Mouse (Mus musculus) fibroblast of lung, adult 2 months (primary cell): Measurements from ENCODE around the gene Rtn4.
"Not testable (repeated sequence)": the region's sequence is repeated elsewhere in the genome, so short reads cannot be mapped to it uniquely, and the experiment has no call there.

Experiments
- DNase-seq: peaks from one replicate; pipeline ENCODE4 v3.0.0-alpha.2; 2011; ENCODE audit warnings: low read depth

The Rtn4 gene

DNA sequence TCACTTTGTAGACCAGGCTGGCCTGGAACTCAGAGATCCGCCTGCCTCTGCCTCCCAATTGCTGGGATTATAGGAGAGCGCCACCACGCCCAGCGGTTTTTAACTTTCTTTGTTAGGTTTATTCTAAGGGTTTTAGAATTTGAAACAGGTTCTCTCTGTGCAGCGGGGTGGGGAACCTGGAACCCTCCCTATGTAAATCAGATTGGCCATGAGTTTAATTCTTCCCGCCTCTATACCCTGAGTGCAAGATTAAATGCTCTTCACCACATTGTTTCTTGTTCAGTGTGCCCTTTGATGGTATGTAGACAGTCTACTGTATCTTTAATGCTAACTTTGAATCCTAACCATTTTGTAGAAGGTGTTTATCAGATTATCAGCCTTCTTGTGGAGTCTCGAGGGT lies 21.4 kb downstream of the Rtn4 start:
- DNase-seq, result no peak

DNA sequence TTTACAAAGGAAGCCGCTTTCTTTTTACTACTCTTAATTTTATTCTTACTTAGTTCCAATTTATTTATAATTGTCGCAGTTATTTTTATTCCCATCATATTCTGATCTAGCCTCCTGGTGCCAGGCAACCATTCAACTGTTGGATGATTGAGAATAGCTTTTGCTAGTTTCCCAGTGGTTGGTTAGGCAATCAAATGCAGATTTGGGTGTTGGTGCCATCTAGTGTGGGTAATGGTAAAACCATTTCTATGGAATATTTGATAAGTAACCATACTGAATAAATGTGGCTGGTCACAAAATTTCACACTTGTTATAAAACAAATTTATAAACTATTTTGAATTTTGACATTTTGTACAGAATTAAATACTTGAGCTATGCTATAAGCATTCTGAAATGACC lies 22.0 kb downstream of the Rtn4 start:
- no peak for DNase-seq

DNA sequence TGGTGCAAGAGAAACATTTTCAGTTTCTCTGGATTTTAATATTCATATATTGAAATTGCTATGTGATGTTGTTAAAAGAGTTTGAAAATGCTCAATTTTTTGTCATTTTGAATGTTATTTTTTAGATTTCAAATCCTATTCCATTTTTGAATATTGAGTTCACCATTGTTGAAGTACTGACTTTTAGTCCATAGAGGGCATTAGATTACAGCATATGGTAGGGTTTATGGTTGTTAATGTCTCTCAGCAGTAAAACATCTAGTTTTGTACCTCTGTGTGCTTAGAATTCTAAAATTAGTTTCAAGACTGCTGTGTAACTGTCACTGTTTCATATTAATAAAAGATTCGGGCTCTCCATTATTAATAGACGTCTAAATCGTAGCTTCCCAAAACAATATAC lies 22.8 kb downstream of the Rtn4 start:
- DNase-seq, result no peak

DNA sequence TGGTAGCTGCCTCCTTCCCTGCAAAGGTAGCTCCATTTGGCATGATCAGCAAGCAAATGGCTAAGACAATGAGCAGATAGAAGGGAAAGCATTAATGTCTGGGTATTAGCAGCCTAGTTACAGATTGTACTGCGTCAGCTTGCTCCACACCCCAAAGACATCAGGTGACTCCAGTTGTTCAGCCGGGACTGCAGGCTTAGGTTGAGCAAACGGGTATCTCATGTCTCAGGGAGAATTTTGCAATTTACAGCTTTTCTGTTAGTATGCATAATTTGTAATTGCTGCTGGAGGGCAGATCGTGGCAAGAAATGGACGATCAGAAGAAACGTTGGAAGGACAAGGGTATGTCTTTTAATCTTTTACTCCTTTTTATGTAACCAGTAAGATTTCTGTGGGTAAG lies 25.8 kb downstream of the Rtn4 start:
- DNase-seq, result no peak

DNA sequence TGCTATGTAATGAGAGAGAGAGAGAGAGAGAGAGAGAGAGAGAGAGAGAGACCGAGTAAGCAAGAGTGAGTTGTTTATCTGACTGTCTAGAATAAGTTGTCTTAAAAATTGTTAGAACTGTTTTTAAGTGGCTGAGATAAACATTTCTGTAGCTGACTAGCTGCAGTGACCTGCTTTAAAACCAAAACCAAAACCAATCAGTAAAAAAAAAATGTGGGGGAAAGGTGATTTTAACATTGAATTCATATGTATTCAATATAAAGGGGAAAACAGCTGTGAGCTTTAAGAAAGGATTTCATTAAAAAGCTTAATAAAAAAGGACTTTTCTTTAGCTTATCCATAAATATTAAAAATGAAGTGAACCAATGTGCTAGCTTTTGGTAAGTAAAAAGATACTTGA lies 26.9 kb downstream of the Rtn4 start:
- DNase-seq, result no peak

DNA sequence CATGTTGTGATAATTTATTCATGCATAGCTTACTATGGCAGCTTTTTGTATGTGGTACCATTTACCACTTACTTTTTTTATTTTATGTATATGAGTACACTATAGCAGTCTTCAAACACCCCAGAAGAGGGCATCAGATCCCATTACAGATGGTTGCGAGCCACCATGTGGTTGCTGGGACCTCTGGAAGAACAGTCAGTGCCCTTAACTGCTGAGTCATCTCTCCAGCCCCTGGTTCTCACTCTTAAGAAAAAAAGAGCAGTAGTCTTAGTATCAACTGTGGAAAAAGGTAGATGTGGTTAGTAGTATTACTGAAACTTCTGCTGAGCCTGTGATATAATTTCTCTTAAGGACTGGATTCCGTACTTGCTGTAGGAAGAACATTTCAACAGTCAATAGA lies 31.5 kb downstream of the Rtn4 start:
- DNase-seq, result no peak

DNA sequence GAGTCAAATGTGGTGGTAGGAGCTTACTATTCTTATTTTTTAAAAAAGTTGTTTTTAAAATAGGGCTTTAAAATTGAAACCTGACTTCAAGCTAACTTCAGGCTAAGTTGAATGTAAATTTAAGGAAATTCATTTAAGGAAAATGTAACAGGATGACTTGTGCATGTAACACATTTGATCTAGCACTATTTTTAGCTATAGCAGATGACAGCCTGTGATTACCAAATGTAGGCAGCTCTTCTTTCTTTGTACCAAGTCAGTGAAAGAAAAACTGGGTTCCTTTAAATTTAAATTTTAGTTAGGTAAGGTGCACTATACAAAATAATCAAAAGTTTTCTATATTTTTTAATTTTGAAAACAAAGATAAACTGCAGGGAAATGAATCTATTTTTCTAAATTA lies 32.4 kb downstream of the Rtn4 start:
- no peak for DNase-seq

DNA sequence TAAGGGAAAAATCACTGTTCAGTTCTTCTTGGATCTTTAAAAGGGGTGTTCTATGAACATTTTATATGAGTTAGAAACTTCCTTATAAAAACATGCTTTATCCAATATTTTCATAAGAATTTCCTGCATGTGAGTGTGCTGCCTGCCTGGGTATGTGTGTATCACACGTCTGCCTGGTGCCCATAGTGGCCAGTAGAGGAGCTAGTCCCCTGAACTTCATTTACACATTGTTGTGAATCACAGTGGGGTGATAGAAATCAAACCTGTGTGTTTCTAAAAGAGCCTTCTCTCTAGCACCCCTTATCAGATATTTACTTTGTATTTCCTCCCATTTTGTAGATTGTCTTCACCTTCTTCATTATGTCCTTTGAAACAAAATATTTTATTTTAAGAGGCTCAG lies 32.9 kb downstream of the Rtn4 start:
- no peak for DNase-seq

DNA sequence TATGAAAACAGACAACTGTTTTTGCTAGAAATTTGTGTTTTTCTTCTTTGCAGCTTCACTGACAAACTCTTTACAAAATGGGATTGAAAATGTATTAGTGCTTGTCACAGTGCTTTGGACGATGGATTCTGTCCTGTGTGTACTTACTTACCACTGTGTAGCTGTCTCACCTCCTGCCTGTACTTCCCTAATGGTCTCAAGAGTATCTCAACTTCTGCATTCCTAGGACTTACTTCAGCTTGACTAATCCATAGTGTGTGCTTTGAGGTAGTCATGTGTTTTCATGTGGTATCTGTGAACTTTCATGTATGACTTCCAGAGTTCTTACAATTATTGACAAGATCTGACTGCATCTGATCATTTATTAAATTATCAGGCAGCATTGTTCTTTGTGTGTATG lies 35.2 kb downstream of the Rtn4 start:
- DNase-seq, result no peak

DNA sequence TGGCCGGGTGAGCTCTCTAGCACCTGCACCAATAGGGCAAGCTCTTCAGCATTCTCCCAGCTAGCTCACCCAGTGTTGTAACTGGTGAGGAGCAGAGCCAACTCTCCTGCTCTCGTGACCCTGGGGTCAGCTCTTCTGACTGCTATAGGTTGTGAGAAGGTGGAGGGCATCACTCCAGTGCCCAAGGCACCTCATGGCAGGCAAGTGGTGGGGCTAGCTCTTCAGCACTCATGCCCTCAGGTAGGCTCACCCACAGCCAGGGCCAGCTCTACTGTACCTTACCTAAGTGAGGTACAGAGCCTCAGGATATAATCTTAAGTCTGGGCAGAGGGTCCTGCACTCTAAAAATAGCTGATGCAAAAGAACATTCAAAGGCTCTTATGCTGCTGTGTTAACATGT lies 47.0 kb downstream of the Rtn4 start:
- no peak for DNase-seq

DNA sequence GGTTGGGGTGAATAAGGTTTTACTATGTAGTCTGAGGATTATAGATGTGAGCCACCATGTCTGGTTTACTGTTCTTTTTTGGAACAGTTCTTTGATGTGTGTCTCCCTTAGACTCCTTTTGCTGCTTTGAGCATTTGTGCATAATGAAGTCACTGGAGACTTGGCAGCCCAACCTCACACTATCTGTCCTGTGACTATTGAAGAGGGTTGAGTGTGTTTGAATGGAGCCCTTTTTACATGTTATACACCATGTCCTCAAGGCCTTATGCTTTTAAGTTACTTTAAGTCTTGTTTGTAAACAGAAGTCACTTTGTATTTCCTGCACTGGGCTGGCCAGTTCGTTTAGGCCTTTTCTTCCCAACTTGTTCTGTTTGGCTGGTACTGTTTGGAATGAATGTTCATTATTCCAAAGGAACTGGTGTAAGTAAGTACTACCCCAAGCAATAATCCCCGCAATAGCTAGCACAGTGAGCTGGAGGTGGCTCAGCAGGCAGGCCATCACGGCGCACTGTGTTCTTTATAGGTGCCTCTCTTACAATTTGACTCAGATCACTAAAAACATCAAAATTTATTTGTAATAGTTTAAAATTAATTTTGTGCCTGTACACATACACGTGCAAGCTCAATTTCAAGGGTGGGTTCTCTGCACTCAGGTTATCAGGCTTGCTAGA lies 52.1 kb downstream of the Rtn4 start:
- DNase-seq, result no peak

DNA sequence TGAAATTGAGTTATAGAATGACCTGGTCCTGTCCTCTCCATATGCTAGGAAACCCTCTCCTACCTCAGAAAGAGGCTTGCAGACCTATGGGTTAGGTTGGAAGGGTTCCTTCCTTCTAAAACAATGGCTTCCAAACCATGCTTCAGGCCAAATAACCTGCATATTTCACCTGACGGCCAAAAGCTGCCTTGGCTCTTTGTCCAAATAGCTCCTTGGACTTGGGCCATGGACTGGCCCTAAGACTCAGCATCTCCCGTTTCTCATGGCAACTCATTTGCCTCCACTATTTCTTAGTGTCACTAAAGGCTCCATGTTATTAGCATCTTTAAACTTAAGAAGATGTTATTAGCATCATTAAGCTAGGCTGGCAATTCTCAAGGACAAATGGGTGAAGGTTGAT lies 52.8 kb downstream of the Rtn4 start:
- no peak for DNase-seq

DNA sequence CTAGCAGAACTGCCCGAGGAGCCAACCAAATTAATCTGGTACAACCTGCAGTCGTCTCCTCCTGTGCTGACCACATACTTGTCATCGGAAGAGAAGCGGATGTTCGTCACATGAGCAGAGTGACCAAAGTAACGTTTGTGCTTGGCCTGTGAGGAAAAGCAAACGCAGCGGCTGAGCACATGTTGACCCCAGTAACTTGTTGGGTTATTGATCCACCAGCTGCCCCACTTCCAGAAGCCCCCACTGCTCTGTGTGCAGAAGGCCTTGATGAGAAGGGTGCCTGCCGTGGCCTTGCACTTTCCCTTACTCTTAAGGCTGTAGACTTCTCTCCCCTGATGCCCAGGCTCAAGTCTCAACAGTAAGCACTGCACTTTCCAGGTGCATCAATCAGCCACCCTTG lies 53.5 kb downstream of the Rtn4 start:
- no peak for DNase-seq

DNA sequence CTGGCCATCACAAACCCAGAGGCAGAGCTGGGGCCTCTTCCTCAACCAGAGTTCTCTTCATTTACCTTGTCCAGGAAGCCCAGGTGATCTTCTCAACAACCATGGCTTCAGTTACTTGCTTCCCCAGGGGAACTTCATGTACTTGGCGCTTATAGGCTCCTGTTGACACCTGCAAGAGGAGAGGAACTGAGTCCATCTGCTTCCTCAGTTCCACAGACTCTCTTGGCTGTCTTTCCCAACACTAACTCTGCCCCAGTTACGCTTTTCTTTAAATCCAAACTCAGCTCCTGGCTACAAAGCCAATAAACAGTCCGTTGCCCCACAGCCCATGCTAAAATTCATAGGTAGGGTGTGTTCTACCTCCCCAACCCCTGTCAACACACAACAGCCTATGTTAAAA lies 54.6 kb downstream of the Rtn4 start:
- DNase-seq, result no peak

DNA sequence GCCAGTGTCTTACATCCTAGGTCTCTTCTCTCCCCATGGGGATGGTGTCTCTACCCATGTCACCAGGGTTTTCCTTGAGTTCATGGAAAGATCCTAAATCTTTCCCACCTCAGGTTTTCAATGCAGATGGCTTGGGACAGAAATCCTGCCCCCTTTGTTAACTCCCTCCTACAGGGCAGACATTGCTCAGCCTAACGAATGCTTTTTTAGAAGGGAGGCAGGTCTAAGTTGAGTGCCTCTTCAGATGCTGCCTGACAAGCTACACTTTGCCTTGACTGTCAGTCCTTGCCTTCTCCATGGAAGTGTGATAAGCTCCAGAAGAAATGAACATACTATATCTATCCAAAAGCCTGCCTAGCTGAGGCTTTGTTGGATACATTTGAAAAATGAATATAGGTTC lies 55.1 kb downstream of the Rtn4 start:
- no peak for DNase-seq

DNA sequence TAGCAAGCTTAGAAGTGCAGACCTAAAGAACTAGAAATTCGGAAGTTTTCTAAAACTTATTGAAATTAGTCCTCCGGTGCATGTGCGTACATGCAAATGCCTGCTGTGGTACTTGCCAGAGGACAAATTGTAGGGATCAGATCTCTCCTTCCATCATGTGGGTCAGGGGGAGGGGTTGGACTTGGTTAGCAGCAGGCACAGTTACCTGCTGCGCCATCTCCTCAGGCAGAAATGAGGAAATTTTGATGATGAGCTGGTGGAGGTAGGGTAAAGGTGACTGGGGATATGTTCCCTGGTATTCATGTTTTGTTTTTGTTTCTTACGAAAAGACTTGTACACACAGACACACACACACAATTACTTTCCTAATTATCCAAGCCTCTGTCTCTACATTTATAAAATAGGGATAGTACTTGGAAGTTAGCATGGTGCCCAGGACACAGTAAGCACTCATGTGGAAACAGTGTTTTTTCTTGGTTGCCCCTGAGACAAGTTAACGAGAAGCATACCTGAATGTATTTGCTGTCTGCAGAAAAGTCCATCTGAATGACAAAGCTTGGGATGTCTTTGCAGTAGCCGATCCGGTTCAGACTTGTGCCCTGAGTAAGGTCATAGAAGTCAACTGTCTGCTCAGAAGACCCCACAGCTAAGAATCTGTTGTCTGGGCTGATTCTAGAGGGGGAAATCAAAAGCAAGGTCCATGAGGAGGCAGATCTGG lies 56.2 kb downstream of the Rtn4 start:
- DNase-seq, result no peak

DNA sequence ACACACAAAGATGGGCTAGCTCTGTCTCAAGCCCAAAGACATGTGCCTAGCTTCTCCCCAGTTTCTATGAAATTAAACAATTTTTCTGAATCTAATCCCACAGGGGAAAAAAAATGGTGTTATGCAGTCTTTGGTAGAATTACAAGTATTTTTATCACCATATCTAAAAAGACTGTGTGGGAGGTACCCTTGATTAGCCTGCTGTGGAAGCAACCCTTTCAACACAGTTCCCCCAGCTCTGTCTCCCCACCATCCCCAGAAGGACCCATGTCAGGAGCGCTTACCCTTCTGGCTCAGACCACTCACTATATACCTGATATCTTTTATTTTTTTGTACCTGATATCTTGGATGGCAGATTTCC lies 56.7 kb downstream of the Rtn4 start:
- DNase-seq, result no peak

DNA sequence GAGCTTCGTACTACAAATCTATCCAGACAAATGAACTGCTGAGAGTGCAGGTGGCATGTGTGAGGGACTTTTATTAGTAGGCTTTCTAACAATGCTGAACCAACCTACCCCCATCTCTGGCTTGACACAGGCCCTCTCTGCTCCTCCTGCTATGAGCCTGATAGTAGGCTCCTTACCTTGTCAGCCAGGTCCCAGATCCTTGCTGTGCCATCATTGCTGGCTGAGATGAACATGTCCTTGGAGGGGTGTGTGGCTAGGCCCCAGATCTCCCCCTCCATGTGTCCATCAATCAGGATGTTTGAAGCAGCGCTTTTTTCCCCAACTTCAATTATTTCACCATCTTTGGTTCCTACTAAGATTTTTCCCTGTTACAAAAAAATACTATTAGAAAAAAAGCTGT lies 58.3 kb downstream of the Rtn4 start:
- no peak for DNase-seq

DNA sequence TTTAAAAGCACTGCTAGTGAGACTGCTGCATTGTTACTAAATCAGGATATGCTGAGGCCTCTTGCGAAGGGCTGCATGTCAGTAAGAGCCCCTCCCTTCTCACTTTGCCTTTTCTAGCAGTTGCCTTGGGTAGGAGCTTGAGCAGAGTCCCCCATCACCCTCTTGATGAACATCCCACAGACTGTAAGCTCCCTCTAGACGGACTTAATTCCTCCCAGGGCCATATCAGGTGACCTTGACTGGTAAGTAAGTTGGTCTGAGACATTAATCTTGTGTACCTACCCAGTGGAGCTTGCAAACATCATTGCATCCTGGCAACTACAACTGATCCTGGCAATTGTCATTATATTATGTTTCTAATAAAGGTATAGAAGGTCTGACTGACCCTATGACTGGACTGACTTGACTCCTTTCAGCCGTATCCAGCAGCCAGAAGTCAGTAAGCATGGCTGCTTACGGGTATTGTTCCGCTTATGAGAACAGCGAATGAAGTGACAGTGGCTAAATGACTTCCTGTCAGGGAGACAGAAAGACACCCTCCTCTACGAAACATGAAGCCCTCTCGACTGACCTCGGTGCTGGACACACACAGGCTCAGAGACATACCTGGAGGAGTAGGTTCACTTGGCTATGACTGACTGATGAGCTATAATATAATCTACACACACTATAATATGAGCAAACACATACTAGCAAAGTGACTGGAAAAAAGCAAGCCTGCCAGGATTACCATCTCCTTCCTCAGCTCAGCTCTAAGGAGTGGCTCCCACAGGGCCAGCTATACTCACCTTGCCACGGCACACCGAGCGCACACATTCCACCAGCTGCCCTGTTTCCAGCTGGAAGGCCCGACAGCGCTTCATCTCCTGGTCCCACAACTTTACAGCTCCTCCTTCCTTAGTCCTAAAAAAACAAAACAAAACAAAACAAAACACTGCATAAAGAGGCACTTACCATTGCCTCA lies 59.2 kb downstream of the Rtn4 start:
- DNase-seq, result no peak

DNA sequence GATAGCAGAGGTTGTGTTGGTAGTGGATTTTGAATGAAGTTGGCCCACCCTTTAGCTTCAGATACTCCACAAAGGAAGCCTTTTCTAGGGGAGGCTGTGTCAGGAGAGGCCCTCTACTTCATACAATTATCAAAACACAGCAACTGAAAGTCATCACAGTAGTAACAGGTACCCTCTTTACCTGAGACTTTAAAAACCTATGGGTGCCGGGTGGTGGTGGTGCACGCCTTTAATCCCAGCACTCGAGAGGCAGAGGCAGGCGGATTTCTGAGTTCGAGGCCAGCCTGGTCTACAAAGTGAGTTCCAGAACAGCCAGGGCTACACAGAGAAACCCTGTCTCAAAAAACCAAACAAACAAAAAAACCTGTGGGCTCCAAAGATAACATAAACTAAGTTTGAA lies 63.3 kb downstream of the Rtn4 start:
- DNase-seq, result not testable (repeated sequence)

DNA sequence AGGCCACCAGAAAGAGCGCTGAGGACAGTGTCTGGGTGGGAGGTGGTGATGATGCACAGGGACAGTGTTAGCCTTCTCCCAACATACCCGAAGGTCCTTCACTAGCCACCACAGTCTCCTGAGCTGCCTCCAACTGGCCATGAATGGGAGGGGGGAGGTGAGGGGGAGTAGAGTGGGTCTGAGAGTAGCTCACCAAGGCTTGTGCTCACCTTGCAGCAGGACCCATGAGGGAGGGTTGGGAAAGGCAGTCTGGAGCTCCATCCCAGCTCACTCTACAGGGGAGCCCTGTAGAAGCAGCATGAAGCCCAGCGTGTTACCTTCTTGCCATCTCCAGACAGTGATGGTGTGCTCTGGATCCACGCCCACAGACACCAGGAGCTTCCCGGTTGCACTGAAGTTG lies 65.9 kb downstream of the Rtn4 start:
- no peak for DNase-seq

DNA sequence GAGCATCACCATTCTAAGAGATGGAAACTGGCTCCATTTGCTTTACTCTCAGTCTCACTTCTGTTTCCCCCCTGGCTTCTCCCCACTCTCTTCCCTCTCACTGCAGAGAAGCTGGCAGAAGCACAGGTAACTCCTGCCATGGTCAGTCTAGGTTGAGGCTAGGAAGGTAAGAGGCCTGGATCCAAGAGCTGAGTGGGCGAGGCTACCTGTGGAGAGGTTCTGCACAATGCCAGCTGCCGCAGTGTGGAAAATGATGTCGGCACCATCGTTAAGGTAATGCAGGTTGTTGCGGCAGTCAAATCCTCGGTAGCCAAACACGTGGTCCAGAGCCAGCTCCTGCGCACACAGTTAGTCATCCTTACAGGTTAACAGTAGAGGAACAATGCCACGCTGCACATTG lies 68.6 kb downstream of the Rtn4 start:
- DNase-seq, result no peak

DNA sequence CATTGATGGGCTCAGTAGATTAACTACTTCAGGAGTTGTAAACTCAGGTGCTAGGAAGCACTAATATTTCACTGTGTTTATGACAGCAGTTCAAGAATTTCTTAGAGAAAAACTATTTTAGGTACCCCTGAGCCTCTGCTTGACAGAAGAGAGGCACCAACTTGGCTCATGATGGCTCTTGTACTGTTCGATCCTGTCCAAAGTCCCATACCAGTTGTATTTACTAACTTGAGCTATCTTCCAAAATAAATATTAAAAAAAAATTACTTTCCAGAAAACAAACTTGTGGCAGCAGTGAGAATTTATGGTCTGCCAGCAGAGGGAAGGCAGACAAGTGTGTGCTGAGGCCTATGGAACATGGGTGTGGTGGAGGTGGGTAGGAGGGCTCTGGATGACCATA lies 70.0 kb downstream of the Rtn4 start:
- no peak for DNase-seq
